Mouse (Mus musculus) embryonic fibroblast, embryonic 13.5 days (primary cell): ENCODE data around the gene Tnik. TPM values are rescaled to one million over a fixed set of nuclear protein-coding genes. Genes with fewer than 3 reads are reported as not detected.
A peak's percentile ranks its signal among the peaks of the same experiment; 100 is the strongest.

Source experiments
- H3K27ac ChIP-seq: 2 replicates; pipeline ENCODE4 v1.5.1; 2012; ENCODE audit warnings: low read length, control low read depth, inconsistent platforms; ENCODE audit not compliant: insufficient read depth
- H3K4me1 ChIP-seq: 2 replicates; pipeline ENCODE4 v1.6.1; 2011; ENCODE audit warnings: low read length; ENCODE audit not compliant: control insufficient read depth, insufficient read depth
- H3K4me3 ChIP-seq: 2 replicates; pipeline ENCODE4 v1.5.1; 2011; ENCODE audit warnings: mild to moderate bottlenecking, control low read depth, low read length; ENCODE audit not compliant: insufficient read depth
- CTCF ChIP-seq: IDR thresholded peaks from 2 replicates; pipeline ENCODE4 v1.5.1; 2011; ENCODE audit warnings: mild to moderate bottlenecking, control low read depth, low read length, moderate library complexity, borderline replicate concordance; ENCODE audit not compliant: insufficient read depth
- POLR2A ChIP-seq: IDR thresholded peaks from 2 replicates; pipeline ENCODE4 v1.6.1; 2011; ENCODE audit warnings: low read depth, mild to moderate bottlenecking, control low read depth, low read length, moderate library complexity
- polyA plus RNA-seq: library from polyadenylated mRNA; stranded (reverse); fragments of >200 nt; gene quantifications from 2 replicates; pipeline ENCODE4 v1.2.4, GENCODE M21; 2011; ENCODE audit warnings: low read depth; ENCODE audit not compliant: missing spikeins, insufficient read length

Tnik gene
- polyA plus RNA-seq, 1 experiment = 17.6 TPM

DNA sequence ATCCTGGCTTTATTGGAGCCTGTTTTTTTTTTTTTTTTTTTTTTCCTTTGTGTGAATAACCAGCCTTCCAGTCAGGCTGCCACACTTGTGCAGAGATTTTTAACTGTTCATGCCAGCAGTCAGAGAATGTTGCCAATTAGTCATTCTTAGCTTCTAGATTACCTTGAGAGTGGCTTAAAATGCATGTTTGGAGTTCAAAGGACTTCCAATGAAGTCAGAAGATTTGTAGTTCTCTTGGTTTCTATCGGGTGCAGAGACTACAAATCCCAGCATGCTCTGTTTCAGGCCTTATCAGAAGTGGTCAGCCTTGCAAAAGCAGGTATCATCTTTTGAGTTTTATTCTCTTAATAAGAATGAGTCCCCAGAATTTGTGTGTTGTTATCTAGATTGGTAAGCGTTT lies 80.6 kb downstream of the Tnik start:
- Histone ChIP-seq H3K27ac (no peak overlapping the region), H3K4me3 (no peak overlapping the region), H3K4me1 (no peaks in the 10 kb centered on the region)
- TF ChIP-seq CTCF (no peak), POLR2A (no peak)

DNA sequence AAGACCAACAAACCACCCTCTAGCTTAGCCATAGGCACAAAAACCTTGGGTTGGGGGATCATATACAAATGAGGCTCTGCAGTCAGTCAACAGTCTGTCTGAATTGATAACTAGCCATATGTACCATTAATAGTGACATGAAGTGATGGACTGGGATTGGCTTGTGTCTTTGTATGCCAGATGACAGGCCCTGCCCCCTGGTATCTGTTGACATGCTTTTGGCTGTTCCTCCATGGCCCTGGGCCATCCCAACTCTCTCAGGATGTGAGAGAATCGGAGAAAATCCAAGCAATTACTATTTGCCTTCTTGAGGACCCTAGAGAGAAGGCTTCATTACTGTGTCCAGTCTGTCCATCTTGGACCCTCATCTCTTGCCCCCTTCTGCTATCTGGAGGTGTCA lies 82.4 kb downstream of the Tnik start:
- Histone ChIP-seq H3K4me3 (no peak overlapping the region), H3K4me1 (no peaks in the 10 kb centered on the region), H3K27ac (no peak overlapping the region)
- TF ChIP-seq POLR2A (no peak), CTCF (no peak)

DNA sequence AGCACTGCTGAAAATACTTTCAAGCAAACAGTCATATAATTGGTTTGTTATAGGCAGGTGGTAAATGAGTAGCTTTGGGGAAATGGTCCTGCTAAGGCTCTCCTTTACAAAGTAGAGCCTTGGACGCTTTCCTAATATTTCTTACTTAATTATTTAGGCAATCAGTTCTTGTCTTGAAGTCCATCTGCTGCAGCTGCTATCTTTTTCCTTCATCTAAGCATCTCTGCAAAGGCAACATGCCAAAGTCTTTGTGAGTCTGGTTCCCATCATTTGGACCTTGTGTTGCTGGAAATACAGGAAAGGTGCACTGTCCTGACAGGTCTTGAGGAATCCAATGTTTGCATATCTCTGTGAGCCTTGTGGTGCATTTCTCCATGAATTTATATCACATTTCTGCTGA lies 82.9 kb downstream of the Tnik start:
- Histone ChIP-seq H3K27ac (no peak overlapping the region), H3K4me3 (no peak overlapping the region), H3K4me1 (no peaks in the 10 kb centered on the region)
- TF ChIP-seq POLR2A = no peak
- TF ChIP-seq CTCF = no peak

DNA sequence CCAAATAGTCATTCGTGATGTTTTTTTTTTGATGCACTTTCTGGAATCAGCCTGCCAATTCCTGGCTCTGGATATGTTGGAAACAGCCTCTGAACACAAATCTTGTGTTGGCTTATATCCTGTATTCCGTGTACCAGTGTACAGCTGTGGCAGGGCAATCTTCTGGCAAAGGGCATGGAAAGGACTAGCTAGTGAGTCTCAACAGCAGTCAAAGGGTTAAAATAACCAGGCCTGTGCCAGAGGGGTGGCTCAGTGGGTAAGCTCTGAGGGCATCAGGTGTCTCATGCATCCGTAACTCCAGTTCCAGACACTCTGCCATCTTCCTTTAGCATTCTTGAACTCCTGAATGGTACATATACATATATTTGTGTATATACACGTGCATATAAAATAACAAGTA lies 83.5 kb downstream of the Tnik start:
- H3K4me1 ChIP-seq = no peaks in the 10 kb centered on the region
- H3K4me3 ChIP-seq = no peak overlapping the region
- TF ChIP-seq CTCF (no peak), POLR2A (no peak)
- H3K27ac ChIP-seq = no peak overlapping the region

DNA sequence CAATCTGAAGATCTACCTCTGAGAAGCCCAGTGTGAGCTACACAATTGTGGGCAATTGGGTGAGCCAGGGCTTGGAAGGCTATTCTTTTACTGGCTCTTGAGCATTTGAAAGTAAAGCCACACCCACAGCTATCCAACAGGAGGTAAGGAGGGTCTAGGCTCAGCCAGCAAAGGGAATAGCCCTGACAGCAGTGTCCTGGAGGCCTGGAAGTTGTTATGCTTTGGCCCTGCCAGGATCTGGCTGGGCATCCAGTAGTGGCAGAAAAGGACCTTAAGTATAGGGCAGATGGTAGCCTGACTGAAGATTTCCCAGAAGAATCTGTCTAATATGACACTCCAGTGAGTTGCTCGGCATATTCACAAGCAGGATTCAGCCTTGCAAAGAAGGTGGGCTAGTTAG lies 85.7 kb downstream of the Tnik start:
- H3K4me1 ChIP-seq = no peaks in the 10 kb centered on the region
- no peak overlapping the region for H3K27ac ChIP-seq
- no peak overlapping the region for H3K4me3 ChIP-seq
- TF ChIP-seq POLR2A (no peak), CTCF (no peak)

DNA sequence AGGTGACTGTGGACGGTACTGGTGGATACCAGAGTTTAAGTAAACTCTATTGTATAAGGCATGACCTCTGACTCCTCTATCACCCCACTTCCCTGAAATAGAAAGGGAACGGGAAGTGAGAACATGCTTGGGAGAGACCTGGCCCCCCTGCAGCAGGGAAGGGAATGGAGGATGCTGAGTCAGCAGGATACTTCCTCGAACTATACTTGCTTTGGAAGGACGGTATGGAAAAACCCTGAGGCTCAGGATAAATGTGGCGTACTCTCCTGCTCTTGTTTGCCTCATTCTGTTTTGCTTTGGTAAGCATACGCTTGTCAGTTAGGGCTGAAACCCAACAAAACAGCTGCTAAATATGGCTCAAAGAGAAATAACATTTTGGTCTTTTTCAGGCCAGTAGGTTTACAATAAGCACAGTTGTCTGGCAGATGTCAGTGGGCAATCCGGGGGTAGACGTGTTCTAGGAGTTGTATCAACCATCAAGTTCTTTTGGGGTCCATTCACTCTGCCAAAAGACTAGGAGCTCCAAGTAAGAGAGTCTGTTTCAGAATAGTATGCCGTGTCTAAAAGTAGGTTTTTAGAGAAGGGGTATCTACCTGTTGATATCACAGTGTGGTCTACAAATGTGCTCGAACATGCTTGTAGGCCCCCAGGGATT lies 87.3 kb downstream of the Tnik start:
- H3K4me1 ChIP-seq = no peaks in the 10 kb centered on the region
- no peak overlapping the region for H3K4me3 ChIP-seq
- H3K27ac ChIP-seq = no peak overlapping the region
- TF ChIP-seq POLR2A = no peak

DNA sequence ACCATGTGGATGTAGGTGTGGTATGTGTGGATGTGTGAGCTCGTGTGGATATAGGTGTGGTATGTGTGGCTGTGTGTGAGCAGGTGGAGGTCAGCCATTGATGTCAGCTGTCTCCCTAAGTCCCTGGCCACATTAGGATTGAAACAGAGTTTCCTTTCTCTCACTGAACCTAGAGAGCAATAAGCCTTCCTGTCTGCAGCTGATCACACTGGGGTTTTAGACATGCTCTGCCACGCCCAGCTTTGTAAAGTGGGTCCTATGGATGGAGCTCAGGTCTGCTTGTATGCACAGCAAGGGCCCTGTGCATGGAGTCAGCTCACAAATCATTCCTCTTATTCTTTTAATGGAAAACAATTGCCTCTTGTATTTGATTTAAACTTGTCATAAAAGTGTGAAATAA lies 95.4 kb downstream of the Tnik start:
- no peak overlapping the region for H3K4me3 ChIP-seq
- H3K27ac ChIP-seq = no peak overlapping the region
- H3K4me1 ChIP-seq = peaks cover 2% of the 10 kb centered on the region; the same call in 1 of the 2 replicates
- TF ChIP-seq CTCF (no peak), POLR2A (no peak)

DNA sequence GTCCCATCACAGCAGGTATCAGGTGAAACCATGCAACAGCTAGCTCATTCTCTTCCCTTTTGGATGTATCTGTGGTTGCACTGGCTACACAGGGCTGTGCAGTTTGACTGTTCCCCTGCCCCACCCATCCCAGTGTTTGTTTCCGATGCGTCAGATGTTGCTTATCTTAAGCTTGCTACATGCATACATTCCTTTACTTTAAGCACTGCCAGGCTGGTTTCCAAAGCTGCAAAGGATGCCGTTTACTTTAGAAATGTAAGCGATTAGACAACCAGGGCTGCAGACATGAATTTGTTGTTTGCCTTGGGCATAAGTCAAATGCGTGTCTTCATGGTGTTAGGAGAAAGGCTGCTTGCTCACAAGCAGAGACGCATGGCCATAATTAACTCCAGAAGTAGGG lies 96.1 kb downstream of the Tnik start:
- no peak overlapping the region for H3K4me3 ChIP-seq

DNA sequence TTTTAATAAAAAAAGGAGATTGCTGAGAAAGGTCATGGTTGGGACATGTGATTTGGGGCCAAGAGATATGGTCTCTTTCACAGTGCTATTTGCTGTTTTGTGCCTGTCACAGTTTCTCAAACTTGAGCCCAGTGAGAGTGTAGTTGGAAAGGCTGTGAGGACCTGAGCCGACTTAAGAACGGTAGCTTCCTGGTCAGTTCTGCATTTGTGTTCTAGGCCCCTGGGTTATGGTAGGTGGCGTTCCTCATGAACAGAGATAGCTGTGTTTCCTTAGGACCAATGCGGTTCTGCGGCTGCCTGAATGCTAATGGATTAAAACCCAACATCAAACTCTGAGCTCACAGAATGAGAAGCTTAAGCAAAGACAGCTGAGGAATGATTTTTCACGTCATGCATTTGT lies 98.0 kb downstream of the Tnik start:
- no peak for TF ChIP-seq POLR2A
- TF ChIP-seq CTCF = no peak
- Histone ChIP-seq H3K27ac (no peak overlapping the region), H3K4me1 (peaks cover 2% of the 10 kb centered on the region; the same call in 1 of the 2 replicates), H3K4me3 (no peak overlapping the region)

More for the DNA sequence above, 96.1 kb downstream of the Tnik start:
- Histone ChIP-seq H3K4me1 (peaks cover 2% of the 10 kb centered on the region; the same call in 1 of the 2 replicates), H3K27ac (peak overlapping the region; percentile 28; the same call in 1 of the 2 replicates)
- TF ChIP-seq POLR2A = no peak
- TF ChIP-seq CTCF = no peak

DNA sequence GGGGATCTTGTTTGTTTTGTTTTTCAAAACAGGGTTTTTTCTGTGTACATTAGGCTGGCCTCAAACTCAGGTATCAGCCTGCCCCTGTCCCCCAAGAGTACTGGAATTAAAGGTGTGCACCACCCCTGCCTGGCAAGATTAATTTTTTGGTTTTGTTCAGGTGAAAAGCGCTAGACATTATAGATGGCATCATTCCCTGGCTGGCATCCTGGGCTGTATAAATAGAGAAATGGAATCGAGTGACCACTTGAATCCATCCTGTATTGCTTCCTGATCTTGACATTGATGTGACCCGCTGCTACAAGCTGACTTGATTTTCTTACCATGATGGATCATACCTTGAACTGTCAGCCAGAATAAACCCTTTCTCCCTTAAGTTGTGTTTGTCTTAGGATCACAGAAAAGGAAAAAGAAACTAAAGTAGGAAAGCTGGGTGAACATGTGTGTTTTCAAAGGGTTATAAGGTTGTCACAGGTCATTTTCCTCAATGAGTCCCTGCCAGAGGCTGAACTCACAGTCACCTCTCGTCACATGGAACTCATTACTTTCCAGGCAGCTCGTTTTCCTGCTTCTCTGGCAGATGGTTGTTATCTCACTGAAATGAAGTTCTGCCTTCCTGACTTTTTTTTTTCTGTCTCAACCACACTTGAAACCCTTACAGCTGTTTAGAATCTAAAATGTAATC lies 100.6 kb downstream of the Tnik start:
- Histone ChIP-seq H3K27ac (no peak overlapping the region), H3K4me3 (no peak overlapping the region), H3K4me1 (peaks cover 2% of the 10 kb centered on the region; the same call in 1 of the 2 replicates)
- TF ChIP-seq POLR2A = no peak
- no peak for TF ChIP-seq CTCF
